Mouse (Mus musculus) hindbrain, embryonic 14.5 days (tissue): Measurements from ENCODE around the gene Acot8. TPM values are rescaled to one million over a fixed set of nuclear protein-coding genes. Genes with fewer than 3 reads are reported as not detected.
A peak's percentile ranks its signal among the peaks of the same experiment; 100 is the strongest.
"Not testable (repeated sequence)": the region's sequence is repeated elsewhere in the genome, so short reads cannot be mapped to it uniquely, and the experiment has no call there.

Experiments used
- ATAC-seq: fragments of 200-750 bp; cut with Nextera tagmentation; 2 replicates; pipeline ENCODE4 v1.8.0; 2017; ENCODE audit warnings: moderate number of reproducible peaks, mild to moderate bottlenecking, moderate TSS enrichment, moderate library complexity; ENCODE audit not compliant: low FRiP score
- DNase-seq: peaks from one replicate; pipeline ENCODE4 v3.0.0-alpha.2; 2015; ENCODE audit warnings: low spot score
- H3K27ac ChIP-seq: fragments of 300-500 bp; sonication (generic); 2 replicates; pipeline ENCODE4 v1.5.1; 2014; ENCODE audit warnings: mild to moderate bottlenecking, moderate library complexity
- H3K27me3 ChIP-seq: fragments of 300-500 bp; sonication (generic); 2 replicates; pipeline ENCODE4 v1.6.1; 2014; ENCODE audit warnings: mild to moderate bottlenecking, low read length, mixed read lengths; ENCODE audit not compliant: control insufficient read depth, insufficient read depth
- H3K36me3 ChIP-seq: fragments of 300-500 bp; sonication (generic); replicated peaks from 2 replicates; pipeline ENCODE4 v1.6.1; 2014; ENCODE audit not compliant: control insufficient read depth, insufficient read depth
- H3K4me1 ChIP-seq: fragments of 300-500 bp; sonication (generic); replicated peaks from 2 replicates; pipeline ENCODE4 v1.6.1; 2014; ENCODE audit warnings: antibody characterized with exemption, low read length, mixed read lengths; ENCODE audit not compliant: control insufficient read depth, insufficient read depth
- H3K4me2 ChIP-seq: fragments of 300-500 bp; sonication (generic); replicated peaks from 2 replicates; pipeline ENCODE4 v1.6.1; 2014; ENCODE audit warnings: mild to moderate bottlenecking, moderate library complexity
- H3K4me3 ChIP-seq: fragments of 300-500 bp; sonication (generic); replicated peaks from 2 replicates; pipeline ENCODE4 v1.5.1; 2014; ENCODE audit warnings: mild to moderate bottlenecking, low read length
- H3K9ac ChIP-seq: fragments of 300-500 bp; sonication (generic); 2 replicates; pipeline ENCODE4 v1.6.1; 2014
- H3K9me3 ChIP-seq: fragments of 300-500 bp; sonication (generic); 2 replicates; pipeline ENCODE4 v1.6.1; 2016; ENCODE audit warnings: low read length; ENCODE audit not compliant: control insufficient read depth
- WGBS: fragments of 180-500 bp; shearing (Covaris S2); extraction: QIAGEN DNeasy Blood & Tissue Kit; methylation state at CpG from one replicate; pipeline ENCODE4 v1.1.7; 2014; 5-methylcytosine and 5-hydroxymethylcytosine counted together
- polyA plus RNA-seq: library from polyadenylated mRNA; unstranded; fragments of >200 nt; fragmentation: Nextera tagmentation; extraction: Ambion mirVana; gene quantifications from 2 replicates; pipeline ENCODE4 v1.2.1, GENCODE M21; 2014

Acot8 gene
- polyA plus RNA-seq, 1 experiment from 2014 or later, result 20.8 TPM

- WGBS, result 92% methylated on average over 13 of the region's 13 CpGs
- Histone ChIP-seq H3K36me3 (peaks cover 59% of the 10 kb centered on the region), H3K4me2 (no peak overlapping the region), H3K4me3 (no peak overlapping the region), H3K4me1 (peaks cover 15% of the 10 kb centered on the region; the same call in 1 of the 2 replicates), H3K27ac (no peak overlapping the region), H3K27me3 (no peaks in the 10 kb centered on the region), H3K9ac (no peak overlapping the region), H3K9me3 (no peaks in the 10 kb centered on the region)
- DNase-seq, result no peak
- no peak for ATAC-seq
Measured at GRCm38 (mm10) chr2:164800252-164801004, 4.3 kb downstream of the Acot8 start.

- H3K27me3 ChIP-seq, H3K4me2 ChIP-seq, H3K9me3 ChIP-seq, H3K9ac ChIP-seq, H3K4me1 ChIP-seq, H3K4me3 ChIP-seq, H3K27ac ChIP-seq, ATAC-seq, DNase-seq: not testable (repeated sequence)
- 83% methylated on average over 6 of the region's 6 CpGs for WGBS
- peaks cover 69% of the 10 kb centered on the region for H3K36me3 ChIP-seq
Measured at GRCm38 (mm10) chr2:164798554-164798953, 6.1 kb downstream of the Acot8 start.

- Histone ChIP-seq H3K27me3 (no peaks in the 10 kb centered on the region), H3K4me2 (no peak overlapping the region), H3K4me1 (no peaks in the 10 kb centered on the region), H3K4me3 (no peak overlapping the region), H3K9ac (no peak overlapping the region), H3K27ac (no peak overlapping the region), H3K9me3 (no peaks in the 10 kb centered on the region), H3K36me3 (peaks cover 84% of the 10 kb centered on the region)
- 84% methylated on average over 4 of the region's 4 CpGs for WGBS
- no peak for ATAC-seq
- DNase-seq, result no peak
Measured at GRCm38 (mm10) chr2:164795868-164796267, 8.8 kb downstream of the Acot8 start.

- Histone ChIP-seq H3K36me3 (peaks cover 83% of the 10 kb centered on the region), H3K27ac (no peak overlapping the region), H3K9me3 (no peaks in the 10 kb centered on the region), H3K4me3 (no peak overlapping the region), H3K9ac (no peak overlapping the region), H3K4me1 (no peaks in the 10 kb centered on the region), H3K4me2 (no peak overlapping the region), H3K27me3 (no peaks in the 10 kb centered on the region)
- DNase-seq, result peak; percentile 89
- whole genome bisulfite sequencing, result 37% methylated on average over 5 of the region's 5 CpGs
- ATAC-seq, result 0 out of 2 replicates have a peak, but pooled peaks have one; percentile 28
Measured at GRCm38 (mm10) chr2:164794293-164794692, 10.4 kb downstream of the Acot8 start.

- Histone ChIP-seq H3K36me3 (peaks cover 83% of the 10 kb centered on the region), H3K27me3 (no peaks in the 10 kb centered on the region), H3K4me1 (no peaks in the 10 kb centered on the region), H3K27ac (no peak overlapping the region), H3K4me2 (no peak overlapping the region), H3K4me3 (no peak overlapping the region), H3K9me3 (no peaks in the 10 kb centered on the region), H3K9ac (no peak overlapping the region)
- WGBS, result 93% methylated on average over 2 of the region's 2 CpGs
- ATAC-seq (no peak), DNase-seq (no peak)
Measured at GRCm38 (mm10) chr2:164793772-164794171, 10.9 kb downstream of the Acot8 start.

GRCm38 (mm10) chr2:164793236-164793635 is 11.4 kb downstream of the Acot8 start:
- Histone ChIP-seq H3K36me3 (peaks cover 80% of the 10 kb centered on the region), H3K4me1 (no peaks in the 10 kb centered on the region), H3K9ac (no peak overlapping the region), H3K27me3 (no peaks in the 10 kb centered on the region), H3K4me3 (no peak overlapping the region), H3K4me2 (no peak overlapping the region), H3K27ac (no peak overlapping the region), H3K9me3 (no peaks in the 10 kb centered on the region)
- ATAC-seq (no peak), DNase-seq (peak; percentile 55)
- WGBS, result 82% methylated on average over 3 of the region's 3 CpGs

GRCm38 (mm10) chr2:164792400-164793190 is 12.1 kb downstream of the Acot8 start:
- no peaks in the 10 kb centered on the region for H3K27me3 ChIP-seq
- no peak for ATAC-seq
- H3K4me2 ChIP-seq, result no peak overlapping the region
- 95% methylated on average over 12 of the region's 12 CpGs for WGBS
- no peak for DNase-seq
- H3K4me3 ChIP-seq, result no peak overlapping the region
- H3K4me1 ChIP-seq, result no peaks in the 10 kb centered on the region
- H3K27ac ChIP-seq, result no peak overlapping the region
- no peak overlapping the region for H3K9ac ChIP-seq
- H3K36me3 ChIP-seq, result peaks cover 74% of the 10 kb centered on the region
- no peaks in the 10 kb centered on the region for H3K9me3 ChIP-seq

GRCm38 (mm10) chr2:164791841-164792261 is 12.8 kb downstream of the Acot8 start:
- 0 out of 2 replicates have a peak, but pooled peaks cover under 1% of the 10 kb centered on the region for H3K4me1 ChIP-seq
- H3K9me3 ChIP-seq, result no peaks in the 10 kb centered on the region
- no peak overlapping the region for H3K9ac ChIP-seq
- H3K36me3 ChIP-seq, result peaks cover 68% of the 10 kb centered on the region
- 89% methylated on average over 18 of the region's 18 CpGs for WGBS
- ATAC-seq (no peak), DNase-seq (no peak)
- no peak overlapping the region for H3K27ac ChIP-seq
- H3K4me2 ChIP-seq, result no peak overlapping the region
- no peak overlapping the region for H3K4me3 ChIP-seq
- no peaks in the 10 kb centered on the region for H3K27me3 ChIP-seq

GRCm38 (mm10) chr2:164790451-164790850 is 14.2 kb downstream of the Acot8 start:
- Histone ChIP-seq H3K4me3 (no peak overlapping the region), H3K36me3 (peaks cover 55% of the 10 kb centered on the region), H3K4me1 (peaks cover 7% of the 10 kb centered on the region; the same call in 1 of the 2 replicates), H3K9ac (no peak overlapping the region), H3K27ac (no peak overlapping the region), H3K4me2 (no peak overlapping the region), H3K27me3 (no peaks in the 10 kb centered on the region), H3K9me3 (no peaks in the 10 kb centered on the region)
- ATAC-seq, result no peak
- WGBS, result 86% methylated on average over 4 of the region's 4 CpGs
- no peak for DNase-seq
